Mouse (Mus musculus) left cerebral cortex, adult 8-10 months (tissue): Measurements from ENCODE around the gene Fam229a. TPM values are rescaled to one million over a fixed set of nuclear protein-coding genes. Genes with fewer than 3 reads are reported as not detected.
"Not testable (repeated sequence)": the region's sequence is repeated elsewhere in the genome, so short reads cannot be mapped to it uniquely, and the experiment has no call there.

Experiments
- DNase-seq, 2 experiments: peaks; one replicate each; pipeline ENCODE4 v3.0.0; 2022; ENCODE audit warnings: low spot score in 2 of 2
- total RNA-seq, 4 experiments: library from RNA; stranded (reverse); gene quantifications; 2 replicates each; pipeline ENCODE4 v1.2.4; 2022

Gene Fam229a
- not detected for total RNA-seq

- peak in 1 of 2 experiments; percentile 48 for DNase-seq
Observed at GRCm38 (mm10) chr4:129490972-129491880, at the start of gene Fam229a, which contains the start of gene Tssk3. Fam229a (plus strand) TSS chr4:129491190. Tssk3 (minus strand) TSS chr4:129491022.

- no peak for DNase-seq
Observed at GRCm38 (mm10) chr4:129447360-129447759, 43.6 kb upstream of the Fam229a start.

GRCm38 (mm10) chr4:129447778-129448563 lies 43.0 kb upstream of the Fam229a start:
- DNase-seq, result no peak

- no peak for DNase-seq
Observed at GRCm38 (mm10) chr4:129448713-129449112, 42.3 kb upstream of the Fam229a start.

GRCm38 (mm10) chr4:129450851-129451250 lies 40.1 kb upstream of the Fam229a start:
- no peak for DNase-seq

GRCm38 (mm10) chr4:129451471-129452169 lies 39.4 kb upstream of the Fam229a start:
- no peak for DNase-seq

GRCm38 (mm10) chr4:129455265-129455664 lies 35.7 kb upstream of the Fam229a start:
- DNase-seq, result peak; percentile 49 to 60

- no peak for DNase-seq
Observed at GRCm38 (mm10) chr4:129456126-129456525, 34.9 kb upstream of the Fam229a start.

- DNase-seq, result not testable (repeated sequence)
Observed at GRCm38 (mm10) chr4:129457311-129457710, 33.7 kb upstream of the Fam229a start.

- DNase-seq, result no peak
Observed at GRCm38 (mm10) chr4:129459726-129460125, 31.3 kb upstream of the Fam229a start.

- DNase-seq, result no peak
Observed at GRCm38 (mm10) chr4:129460827-129461182, 30.2 kb upstream of the Fam229a start.

GRCm38 (mm10) chr4:129461183-129461960 lies 29.6 kb upstream of the Fam229a start, which contains the start of gene Bsdc1:
Bsdc1 (plus strand) TSS chr4:129461581.
- peak; percentile 97 to 100 for DNase-seq

GRCm38 (mm10) chr4:129462118-129462517 lies 28.9 kb upstream of the Fam229a start:
- DNase-seq, result no peak

GRCm38 (mm10) chr4:129463097-129464059 lies 27.6 kb upstream of the Fam229a start:
- DNase-seq, result no peak

GRCm38 (mm10) chr4:129464286-129464815 lies 26.6 kb upstream of the Fam229a start:
- no peak for DNase-seq

GRCm38 (mm10) chr4:129476047-129476446 lies 14.9 kb upstream of the Fam229a start:
- no peak for DNase-seq

GRCm38 (mm10) chr4:129479863-129480262 lies 11.1 kb upstream of the Fam229a start:
- DNase-seq, result no peak

- no peak for DNase-seq
Observed at GRCm38 (mm10) chr4:129481090-129481489, 9.9 kb upstream of the Fam229a start.

- no peak for DNase-seq
Observed at GRCm38 (mm10) chr4:129494681-129495080, 3.7 kb downstream of the Fam229a start.
